Mouse (Mus musculus): Measurements from ENCODE around the gene Col11a2. TPM values are rescaled to one million over a fixed set of nuclear protein-coding genes. Genes with fewer than 3 reads are reported as not detected.

The Col11a2 gene
- polyA plus RNA-seq, 1 experiment from 2014 or later: 2.2 TPM

GRCm38 (mm10) chr17:34098709-34099479 lies 59.7 kb downstream of the Col11a2 start:
- Histone ChIP-seq H3K4me2 (no peak overlapping the region), H3K4me3 (replicated peaks) (no peak overlapping the region), H3K27ac (peak overlapping the region; percentile 14; the same call in 1 of the 2 replicates), H3K36me3 (no peaks in the 10 kb centered on the region), H3K9me3 (replicated peaks) (no peaks in the 10 kb centered on the region), H3K9ac (no peak overlapping the region), H3K4me1 (peaks cover 12% of the 10 kb centered on the region), H3K27me3 (no peaks in the 10 kb centered on the region; the same call in 1 of the 2 replicates)
- no peak for ATAC-seq (replicated peaks; ENCODE audit: low FRiP score)
- 41% methylated on average over 10 of the region's 10 CpGs for WGBS

GRCm38 (mm10) chr17:34099531-34099930 lies 60.3 kb downstream of the Col11a2 start:
- Histone ChIP-seq H3K4me3 (replicated peaks) (no peak overlapping the region), H3K4me2 (no peak overlapping the region), H3K36me3 (no peaks in the 10 kb centered on the region), H3K4me1 (peaks cover 12% of the 10 kb centered on the region), H3K9me3 (replicated peaks) (no peaks in the 10 kb centered on the region), H3K27ac (0 out of 2 replicates have a peak overlapping the region, but pooled peaks have one; percentile 14), H3K27me3 (no peaks in the 10 kb centered on the region; the same call in 1 of the 2 replicates), H3K9ac (no peak overlapping the region)
- ATAC-seq (replicated peaks; ENCODE audit: low FRiP score): no peak
- 59% methylated on average over 5 of the region's 5 CpGs for WGBS

GRCm38 (mm10) chr17:34101185-34101584 lies 61.9 kb downstream of the Col11a2 start:
- no peak overlapping the region for H3K27ac ChIP-seq
- 0 out of 2 replicates have a peak, but pooled peaks have one; percentile 28 for ATAC-seq (replicated peaks; ENCODE audit: low FRiP score)
- H3K27me3 ChIP-seq: no peaks in the 10 kb centered on the region; the same call in 1 of the 2 replicates
- H3K4me3 ChIP-seq (replicated peaks): no peak overlapping the region
- no peak overlapping the region for H3K4me2 ChIP-seq
- H3K4me1 ChIP-seq: peaks cover 12% of the 10 kb centered on the region
- no peak overlapping the region for H3K9ac ChIP-seq
- H3K9me3 ChIP-seq (replicated peaks): no peaks in the 10 kb centered on the region
- 34% methylated on average over 5 of the region's 5 CpGs for WGBS
- no peaks in the 10 kb centered on the region for H3K36me3 ChIP-seq

GRCm38 (mm10) chr17:34101604-34102032 lies 62.4 kb downstream of the Col11a2 start:
- Histone ChIP-seq H3K27me3 (no peaks in the 10 kb centered on the region; the same call in 1 of the 2 replicates), H3K4me1 (peaks cover 12% of the 10 kb centered on the region), H3K9me3 (replicated peaks) (no peaks in the 10 kb centered on the region), H3K27ac (no peak overlapping the region), H3K36me3 (no peaks in the 10 kb centered on the region), H3K9ac (no peak overlapping the region), H3K4me3 (replicated peaks) (0 out of 2 replicates have a peak overlapping the region, but pooled peaks have one; percentile 22), H3K4me2 (peak overlapping the region; percentile 51)
- ATAC-seq (replicated peaks; ENCODE audit: low FRiP score): peak; percentile 84
- WGBS: 9% methylated on average over 12 of the region's 12 CpGs

GRCm38 (mm10) chr17:34102831-34103230 lies 63.6 kb downstream of the Col11a2 start:
- no peak overlapping the region for H3K9ac ChIP-seq
- no peak for ATAC-seq (replicated peaks; ENCODE audit: low FRiP score)
- H3K4me2 ChIP-seq: no peak overlapping the region
- H3K9me3 ChIP-seq (replicated peaks): no peaks in the 10 kb centered on the region
- peaks cover 12% of the 10 kb centered on the region for H3K4me1 ChIP-seq
- no peak overlapping the region for H3K27ac ChIP-seq
- no peaks in the 10 kb centered on the region for H3K36me3 ChIP-seq
- H3K27me3 ChIP-seq: no peaks in the 10 kb centered on the region; the same call in 1 of the 2 replicates
- H3K4me3 ChIP-seq (replicated peaks): no peak overlapping the region
- 80% methylated on average over 6 of the region's 6 CpGs for WGBS

GRCm38 (mm10) chr17:34104804-34105203 lies 65.6 kb downstream of the Col11a2 start:
- H3K36me3 ChIP-seq: peaks cover 10% of the 10 kb centered on the region
- H3K9me3 ChIP-seq (replicated peaks): no peaks in the 10 kb centered on the region
- no peak overlapping the region for H3K4me2 ChIP-seq
- no peaks in the 10 kb centered on the region; the same call in 1 of the 2 replicates for H3K27me3 ChIP-seq
- WGBS: 75% methylated on average over 9 of the region's 9 CpGs
- no peak for ATAC-seq (replicated peaks; ENCODE audit: low FRiP score)
- no peak overlapping the region for H3K4me3 ChIP-seq (replicated peaks)
- no peak overlapping the region for H3K9ac ChIP-seq
- peaks cover 9% of the 10 kb centered on the region for H3K4me1 ChIP-seq
- no peak overlapping the region for H3K27ac ChIP-seq

GRCm38 (mm10) chr17:34106555-34106954 lies 67.3 kb downstream of the Col11a2 start:
- Histone ChIP-seq H3K27me3 (no peaks in the 10 kb centered on the region; the same call in 1 of the 2 replicates), H3K9me3 (replicated peaks) (no peaks in the 10 kb centered on the region), H3K4me2 (no peak overlapping the region), H3K4me1 (peaks cover 3% of the 10 kb centered on the region), H3K9ac (no peak overlapping the region), H3K36me3 (peaks cover 28% of the 10 kb centered on the region), H3K27ac (no peak overlapping the region), H3K4me3 (replicated peaks) (no peak overlapping the region)
- no peak for ATAC-seq (replicated peaks; ENCODE audit: low FRiP score)
- WGBS: 88% methylated on average over 7 of the region's 7 CpGs

- Histone ChIP-seq H3K27ac (no peak overlapping the region), H3K36me3 (peaks cover 35% of the 10 kb centered on the region), H3K4me2 (no peak overlapping the region), H3K27me3 (no peaks in the 10 kb centered on the region; the same call in 1 of the 2 replicates), H3K4me1 (no peaks in the 10 kb centered on the region), H3K9me3 (replicated peaks) (no peaks in the 10 kb centered on the region), H3K4me3 (replicated peaks) (no peak overlapping the region), H3K9ac (no peak overlapping the region)
- no peak; the same call in 1 of the 2 replicates for ATAC-seq (replicated peaks; ENCODE audit: low FRiP score)
- WGBS: 81% methylated on average over 7 of the region's 7 CpGs
Observed at GRCm38 (mm10) chr17:34107109-34107867, 68.1 kb downstream of the Col11a2 start.

- 76% methylated on average over 6 of the region's 6 CpGs for WGBS
Observed at GRCm38 (mm10) chr17:34108460-34108859, 69.2 kb downstream of the Col11a2 start.

GRCm38 (mm10) chr17:34109038-34109805 lies 70.0 kb downstream of the Col11a2 start:
- 77% methylated on average over 14 of the region's 14 CpGs for WGBS
- Histone ChIP-seq H3K27ac (peak overlapping the region; percentile 48), H3K27me3 (no peaks in the 10 kb centered on the region), H3K9me3 (replicated peaks) (no peaks in the 10 kb centered on the region), H3K36me3 (peaks cover 54% of the 10 kb centered on the region), H3K4me1 (0 out of 2 replicates have a peak, but pooled peaks cover 2% of the 10 kb centered on the region), H3K4me3 (replicated peaks) (no peak overlapping the region), H3K9ac (no peak overlapping the region), H3K4me2 (no peak overlapping the region)
- ATAC-seq (replicated peaks; ENCODE audit: low FRiP score): 0 out of 2 replicates have a peak, but pooled peaks have one; percentile 47

More at GRCm38 (mm10) chr17:34108460-34108859, 69.2 kb downstream of the Col11a2 start:
- H3K27me3 ChIP-seq: no peaks in the 10 kb centered on the region; the same call in 1 of the 2 replicates
- no peak overlapping the region for H3K4me3 ChIP-seq (replicated peaks)
- no peak overlapping the region for H3K9ac ChIP-seq
- no peak overlapping the region for H3K4me2 ChIP-seq
- H3K36me3 ChIP-seq: peaks cover 47% of the 10 kb centered on the region
- no peak for ATAC-seq (replicated peaks; ENCODE audit: low FRiP score)
- no peaks in the 10 kb centered on the region for H3K4me1 ChIP-seq
- H3K9me3 ChIP-seq (replicated peaks): no peaks in the 10 kb centered on the region
- no peak overlapping the region for H3K27ac ChIP-seq

- H3K9me3 ChIP-seq (replicated peaks): no peaks in the 10 kb centered on the region
- H3K4me2 ChIP-seq: no peak overlapping the region
- peaks cover 60% of the 10 kb centered on the region for H3K36me3 ChIP-seq
- WGBS: 67% methylated on average over 3 of the region's 3 CpGs
- no peak overlapping the region for H3K4me3 ChIP-seq (replicated peaks)
- no peaks in the 10 kb centered on the region for H3K27me3 ChIP-seq
- peaks cover 4% of the 10 kb centered on the region for H3K4me1 ChIP-seq
- no peak overlapping the region for H3K9ac ChIP-seq
- H3K27ac ChIP-seq: peak overlapping the region; percentile 48
- 0 out of 2 replicates have a peak, but pooled peaks have one; percentile 16 for ATAC-seq (replicated peaks; ENCODE audit: low FRiP score)
Observed at GRCm38 (mm10) chr17:34109806-34110195, 70.6 kb downstream of the Col11a2 start.
